Mouse (Mus musculus) inflammation-experienced regulatory T-cells, adult 6 months (primary cell): ENCODE measurements around the gene Ifrd1. TPM values are rescaled to one million over a fixed set of nuclear protein-coding genes. Genes with fewer than 3 reads are reported as not detected.
"Not testable (repeated sequence)": the region's sequence is repeated elsewhere in the genome, so short reads cannot be mapped to it uniquely, and the experiment has no call there.

Source experiments
- ATAC-seq: one replicate; pipeline ENCODE4 v1.8.0; 2017
- polyA plus RNA-seq, 3 experiments: library from polyadenylated mRNA; unstranded; fragments of 100-300 nt; shearing (Covaris generic); gene quantifications; one replicate each; pipeline ENCODE4 v1.2.1; 2017

The Ifrd1 gene
- polyA plus RNA-seq = 10 to 100 TPM; 45.9 to 75.8 (median 54.1) TPM

GRCm38 (mm10) chr12:40248454-40249180 is at the start of gene Ifrd1:
TSS of gene Ifrd1 (minus strand) at chr12:40248504.
- peak; percentile 63 for ATAC-seq

DNA sequence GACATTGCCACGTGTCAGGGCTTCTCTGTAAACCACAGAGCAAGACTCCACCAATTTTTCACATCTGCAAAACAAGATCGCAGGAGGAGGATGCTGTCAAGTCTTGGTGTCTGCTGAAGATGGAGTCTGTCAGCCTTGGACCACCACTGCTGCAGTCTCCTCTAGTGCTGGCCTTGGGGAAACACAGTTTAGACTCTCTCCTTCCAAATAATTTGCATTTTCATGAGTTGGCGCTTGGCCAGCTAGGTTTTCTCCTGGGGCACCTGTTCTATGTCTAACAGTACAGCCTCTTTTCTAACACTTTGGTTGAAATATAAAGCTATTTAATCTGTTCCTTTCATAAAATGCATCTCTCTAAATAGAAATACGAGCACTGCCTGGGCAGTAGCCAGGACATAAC is 38.2 kb upstream of the Ifrd1 start:
- ATAC-seq = no peak

GRCm38 (mm10) chr12:40280596-40281325 is 32.5 kb upstream of the Ifrd1 start:
- ATAC-seq = no peak

GRCm38 (mm10) chr12:40277581-40277980 is 29.3 kb upstream of the Ifrd1 start:
- ATAC-seq = no peak

GRCm38 (mm10) chr12:40274931-40275330 is 26.6 kb upstream of the Ifrd1 start:
- ATAC-seq = no peak

DNA sequence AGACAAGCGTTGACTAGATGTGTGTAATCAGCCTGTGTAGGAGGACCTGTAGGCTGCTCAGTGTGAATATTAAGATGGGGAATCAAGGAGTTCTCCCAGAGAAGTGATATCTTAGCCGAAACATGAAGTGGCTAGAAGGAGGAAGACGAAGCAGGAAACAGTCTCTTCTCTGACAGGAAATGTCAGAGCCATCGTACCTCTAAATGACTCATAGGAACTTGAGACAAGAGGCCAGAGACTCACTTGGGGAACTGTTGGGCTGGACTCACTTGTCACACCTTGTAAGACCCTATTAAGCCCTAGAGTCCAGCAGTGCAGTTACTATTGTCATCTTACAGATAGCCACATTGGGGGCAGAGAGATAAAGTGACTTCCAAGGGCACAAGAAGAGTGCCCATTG is 25.0 kb upstream of the Ifrd1 start:
- peak; percentile 68 for ATAC-seq

DNA sequence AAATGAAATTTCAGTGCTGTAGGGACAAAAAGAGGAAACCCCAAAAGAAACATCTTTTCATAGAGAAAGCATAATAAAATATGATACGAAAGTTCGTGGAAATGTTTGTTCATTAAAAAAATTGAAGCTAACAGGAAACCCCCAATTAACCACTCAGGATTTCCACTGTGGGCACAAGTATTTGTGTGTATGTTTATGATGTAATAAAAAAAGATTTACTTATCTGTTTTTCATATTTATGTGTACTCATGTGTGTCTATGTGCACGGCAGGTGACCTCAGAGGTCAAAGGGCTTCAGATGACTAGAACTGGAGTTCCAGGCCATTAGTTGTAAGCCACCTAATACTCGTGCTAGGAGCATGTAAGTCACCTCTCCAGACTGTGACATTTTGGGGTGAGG is 24.4 kb upstream of the Ifrd1 start:
- ATAC-seq = peak; percentile 59

- no peak for ATAC-seq
These were observed 20.0 kb upstream of the Ifrd1 start for GRCm38 (mm10) chr12:40268313-40268712.

DNA sequence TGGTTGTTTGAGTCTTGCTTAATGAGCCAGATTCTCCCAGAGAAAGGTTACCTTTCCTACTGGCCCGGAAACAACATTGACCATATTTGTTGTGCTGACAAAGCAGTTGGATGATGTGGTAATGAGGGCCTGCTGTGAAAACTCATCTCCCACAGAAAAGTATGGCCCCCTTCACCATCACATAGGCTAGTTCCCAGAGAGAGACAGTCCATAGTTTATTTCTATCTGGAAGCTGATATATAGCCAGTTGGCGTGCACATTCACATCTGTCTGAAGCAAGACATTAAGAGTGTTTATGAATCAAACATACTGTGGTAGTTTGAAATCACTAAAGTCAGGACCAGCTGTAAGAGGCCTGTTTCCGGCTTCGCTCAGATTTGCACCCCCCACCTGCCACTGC is 15.4 kb upstream of the Ifrd1 start:
- no peak for ATAC-seq

DNA sequence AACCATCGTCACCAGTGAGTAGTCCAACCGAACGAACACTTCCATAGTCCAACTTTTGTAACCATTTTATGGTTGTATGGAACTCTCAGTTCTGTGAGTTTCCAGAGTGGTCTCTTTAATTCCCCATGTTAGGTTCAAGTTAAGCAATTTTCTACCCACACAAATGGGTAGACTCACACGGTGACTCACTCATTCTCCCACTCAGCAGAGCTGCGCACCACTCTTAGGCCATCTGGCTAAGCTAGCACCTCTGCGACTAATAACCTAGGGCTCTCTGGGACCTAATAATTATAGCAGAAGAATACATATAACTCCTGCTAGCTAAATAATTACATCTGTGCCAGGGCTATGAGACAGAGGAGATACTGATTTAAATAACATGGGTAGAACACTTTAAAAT is 14.7 kb upstream of the Ifrd1 start:
- ATAC-seq = no peak

- ATAC-seq = no peak
These were observed 10.2 kb upstream of the Ifrd1 start for GRCm38 (mm10) chr12:40258462-40259000.

- ATAC-seq = peak; percentile 86
These were observed 8.9 kb upstream of the Ifrd1 start for GRCm38 (mm10) chr12:40257226-40257625.

DNA sequence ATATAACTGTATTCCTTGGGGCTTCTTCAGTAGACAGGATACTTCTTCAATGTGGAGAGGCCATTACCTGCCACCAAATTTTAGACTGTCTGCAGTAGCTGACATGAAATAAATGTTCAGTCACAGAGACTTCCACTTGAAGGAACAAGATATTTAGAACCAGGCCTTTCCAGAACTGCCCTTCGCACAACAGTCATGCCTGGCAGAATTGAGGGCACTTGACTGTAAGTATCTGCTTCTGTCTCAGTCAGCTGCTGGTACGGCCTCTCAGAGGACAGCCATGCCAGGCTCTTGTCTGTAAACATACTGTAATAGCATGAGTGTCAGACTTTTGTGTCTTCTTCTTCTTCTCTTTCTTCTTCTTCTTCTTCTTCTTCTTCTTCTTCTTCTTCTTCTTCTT is 8.2 kb upstream of the Ifrd1 start:
- no peak for ATAC-seq

GRCm38 (mm10) chr12:40256033-40256432 is 7.7 kb upstream of the Ifrd1 start:
- ATAC-seq = no peak

- ATAC-seq = not testable (repeated sequence)
These were observed 7.0 kb upstream of the Ifrd1 start for GRCm38 (mm10) chr12:40255310-40255709.

GRCm38 (mm10) chr12:40254729-40255128 is 6.4 kb upstream of the Ifrd1 start:
- no peak for ATAC-seq

GRCm38 (mm10) chr12:40253241-40253640 is 4.9 kb upstream of the Ifrd1 start:
- ATAC-seq = peak; percentile 41

DNA sequence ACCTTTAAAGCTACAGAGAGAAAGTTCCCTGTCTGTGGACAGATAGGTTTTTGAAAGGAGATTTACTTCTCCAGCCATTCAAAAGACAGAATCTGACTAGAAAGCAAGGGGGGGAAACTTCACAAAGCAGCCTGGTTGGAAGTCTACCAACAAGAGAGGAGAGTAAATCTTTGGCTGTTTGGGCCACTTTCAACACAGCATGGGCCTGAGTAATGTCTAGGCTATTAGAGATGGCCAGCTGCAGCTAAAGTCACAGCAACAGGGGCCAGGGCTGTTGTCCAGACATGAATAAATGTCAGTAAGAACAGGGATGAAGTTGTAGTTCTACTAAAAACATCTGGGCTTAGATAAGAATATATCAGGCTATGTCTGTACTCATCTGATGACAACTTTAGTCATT is 2.0 kb upstream of the Ifrd1 start:
- no peak for ATAC-seq

GRCm38 (mm10) chr12:40247976-40248375 is 328 bp downstream of the Ifrd1 start:
- ATAC-seq = peak; percentile 22

DNA sequence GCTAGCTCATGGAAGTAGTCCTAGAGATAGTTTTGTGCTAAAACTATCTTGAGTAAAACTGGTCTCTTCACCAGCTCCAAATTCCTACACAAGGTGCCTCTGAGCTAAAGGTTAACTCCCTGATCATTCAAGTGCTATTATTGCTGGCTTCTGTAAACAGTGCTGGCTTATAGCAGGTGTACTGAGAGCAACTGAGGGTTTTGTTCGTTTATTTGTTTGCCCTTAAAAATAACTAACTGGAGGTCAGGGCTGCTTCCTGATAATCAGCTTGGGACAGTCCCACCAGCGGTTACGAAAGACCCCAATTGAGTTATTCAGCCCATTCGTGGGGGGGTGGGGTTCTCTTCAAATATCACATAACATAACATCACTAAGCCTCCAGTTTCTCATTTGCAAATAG is 920 bp downstream of the Ifrd1 start:
- ATAC-seq = no peak

DNA sequence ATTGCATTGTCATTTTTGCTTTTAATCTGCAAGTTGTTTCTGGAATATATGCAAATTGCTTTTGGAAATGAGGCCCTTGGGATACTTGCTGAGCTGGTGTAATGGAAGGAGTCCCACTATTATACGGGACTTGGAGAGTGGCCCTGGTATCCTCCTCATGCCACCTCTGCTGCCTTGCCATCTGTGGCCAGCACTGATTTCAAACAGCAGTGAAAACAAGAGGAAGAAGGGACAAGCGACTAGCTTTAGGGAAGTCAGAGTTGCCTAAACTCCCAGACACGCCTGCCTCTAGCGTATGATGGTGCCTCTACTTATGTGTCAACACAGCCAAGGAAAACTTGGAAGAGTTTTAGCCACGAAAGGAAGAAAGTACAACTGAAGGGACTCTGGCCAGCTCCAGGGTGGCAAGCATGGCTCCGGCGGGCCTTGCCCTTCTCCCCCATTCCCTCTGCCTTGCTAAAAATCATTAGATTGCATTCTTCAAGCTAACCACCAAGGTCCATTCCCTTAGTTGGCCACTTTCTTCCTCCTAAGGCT is 2.8 kb downstream of the Ifrd1 start:
- no peak for ATAC-seq

- no peak for ATAC-seq
These were observed 3.4 kb downstream of the Ifrd1 start for GRCm38 (mm10) chr12:40244926-40245325.

DNA sequence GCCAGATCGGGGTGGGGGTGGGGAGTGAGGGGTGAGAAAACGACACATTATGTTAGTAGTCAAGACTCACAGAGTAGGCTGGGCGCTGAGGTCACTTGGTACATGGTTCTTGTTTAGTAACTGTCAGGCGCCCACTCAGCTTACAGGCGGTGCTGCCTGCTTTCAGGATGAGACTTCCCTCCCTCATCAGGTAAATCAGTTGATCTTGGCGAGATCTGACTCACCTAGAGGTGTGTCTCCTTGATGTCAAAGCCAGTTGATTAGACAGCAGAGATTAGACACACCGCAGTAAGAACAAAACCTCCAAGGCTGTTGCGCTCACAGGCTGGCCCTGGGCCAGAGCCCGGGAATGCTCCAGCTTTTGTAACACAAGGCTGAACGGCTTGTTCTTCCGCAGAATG is 4.5 kb downstream of the Ifrd1 start:
- ATAC-seq = peak; percentile 22

GRCm38 (mm10) chr12:40243241-40243640 is 5.1 kb downstream of the Ifrd1 start:
- ATAC-seq = no peak
